Mouse (Mus musculus): ENCODE measurements around the gene Atp8a1. TPM values are rescaled to one million over a fixed set of nuclear protein-coding genes. Genes with fewer than 3 reads are reported as not detected.

Gene Atp8a1
- 10 to 100 TPM in 2 of 3 experiments, 1 to 10 TPM in 1; 5.0 to 12.7 (median 12.0) TPM for polyA plus RNA-seq (2017; shearing (Covaris generic))

DNA sequence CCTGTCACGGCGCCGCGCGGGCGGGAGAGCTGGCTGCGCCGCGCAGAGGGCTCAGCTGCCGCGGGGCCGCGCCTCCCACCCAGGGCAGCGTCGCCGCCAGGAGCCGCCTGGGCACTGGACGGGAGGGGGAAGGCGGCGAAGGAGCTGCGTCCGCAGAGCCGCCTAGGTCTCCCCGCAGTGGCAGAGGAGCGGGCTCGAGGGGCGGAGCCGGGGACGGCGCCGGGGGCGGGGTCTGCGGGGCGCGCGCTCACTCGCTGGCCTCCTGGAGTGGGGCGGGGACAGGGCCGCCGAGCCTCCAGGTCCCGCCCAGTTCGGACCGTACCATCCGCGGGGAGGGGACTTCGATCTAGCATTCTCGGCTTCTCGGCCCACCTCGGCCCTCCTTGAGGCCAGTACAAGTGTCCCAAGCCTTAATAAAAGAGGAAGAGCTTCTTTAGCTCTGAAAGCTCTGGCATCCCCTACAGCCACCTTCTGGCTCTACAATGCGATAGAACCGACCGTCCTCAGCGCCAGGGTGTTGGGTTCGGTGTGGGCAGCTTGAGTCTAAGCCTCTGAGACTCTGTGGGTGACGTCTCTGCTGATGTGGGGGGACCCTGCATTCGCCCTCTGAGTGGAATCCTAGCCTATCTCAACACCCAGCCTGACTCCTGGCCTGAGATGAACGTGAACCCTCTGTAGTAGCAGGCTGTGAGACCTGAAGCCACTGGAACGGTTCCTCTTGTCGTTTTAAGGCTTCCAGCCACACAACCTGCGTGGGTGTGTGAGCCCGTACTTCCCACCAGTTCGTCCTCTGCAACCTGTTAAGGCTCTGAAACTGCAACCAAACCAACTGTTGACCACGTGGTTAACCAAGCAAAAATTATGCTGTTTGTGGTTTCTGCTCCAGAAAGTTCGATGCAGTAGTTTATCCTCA is at the start of gene Atp8a1:
Gene Atp8a1, minus strand, starts transcription at position 182 of the 913 bp plus-strand sequence.
- ATAC-seq = peak; percentile 83

DNA sequence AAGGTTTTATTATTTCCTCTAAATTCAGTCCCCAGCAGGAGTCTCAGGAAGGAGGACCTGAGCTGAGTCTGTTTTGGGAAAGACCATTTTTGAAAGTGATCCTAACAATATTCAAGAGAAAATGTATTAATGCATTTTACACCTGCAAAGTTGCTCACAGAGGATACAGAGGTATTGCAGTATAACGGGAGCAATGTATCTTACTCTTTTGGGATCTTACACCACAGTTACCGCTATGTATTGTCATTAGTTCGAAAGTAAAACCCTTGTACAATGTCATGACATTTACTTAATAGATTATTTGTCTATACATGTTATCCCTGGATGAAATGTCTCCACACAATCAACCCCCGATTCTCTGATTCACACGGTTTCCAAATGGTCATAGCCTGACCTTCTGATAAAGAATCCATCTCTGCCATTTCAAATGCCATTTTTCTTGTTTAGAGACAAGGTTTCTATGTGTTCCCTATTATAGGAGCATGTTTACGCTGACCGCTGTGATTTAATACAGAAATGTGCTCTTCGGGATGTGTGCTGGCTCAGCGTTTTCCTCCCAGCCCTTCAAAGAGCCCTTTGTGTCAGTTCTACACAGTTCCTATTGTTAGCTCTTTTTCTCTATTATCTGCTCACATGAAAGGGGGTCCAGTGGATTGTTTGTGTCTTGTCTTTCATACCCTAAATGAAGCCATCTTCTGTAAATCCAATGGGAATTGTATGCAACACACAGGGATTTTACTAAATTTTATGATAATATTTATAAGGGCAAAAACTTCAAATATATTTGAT is 37.4 kb upstream of the Atp8a1 start:
- ATAC-seq = no peak

DNA sequence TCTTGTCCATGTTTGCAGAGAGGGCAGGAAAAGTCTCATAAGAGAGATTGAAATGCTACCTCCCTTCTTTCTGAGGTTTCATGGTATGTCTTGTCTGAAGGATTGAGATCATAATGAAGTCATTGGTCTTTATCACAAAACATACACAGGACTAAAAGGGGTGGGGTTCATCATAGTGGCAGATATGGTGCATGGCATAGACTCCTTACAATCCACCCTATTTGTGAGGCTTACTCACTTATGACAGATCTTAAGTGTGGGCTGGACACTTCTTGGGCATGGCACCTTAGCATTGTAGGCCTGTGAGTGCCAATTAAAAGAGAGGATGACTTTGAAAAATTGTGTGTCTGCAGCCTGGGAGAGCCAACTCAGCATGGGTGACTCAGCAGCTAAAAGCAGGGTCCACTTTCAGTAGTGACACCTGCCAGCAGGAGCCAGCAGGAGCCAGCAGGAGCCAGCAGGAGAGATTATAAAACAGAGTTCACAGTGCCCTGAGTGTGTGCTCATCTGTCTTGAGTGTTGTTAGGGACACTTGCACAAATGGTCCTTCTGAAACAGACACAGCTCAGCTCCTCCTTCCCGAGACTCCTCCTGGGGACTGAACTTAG is 36.4 kb upstream of the Atp8a1 start:
- no peak for ATAC-seq

DNA sequence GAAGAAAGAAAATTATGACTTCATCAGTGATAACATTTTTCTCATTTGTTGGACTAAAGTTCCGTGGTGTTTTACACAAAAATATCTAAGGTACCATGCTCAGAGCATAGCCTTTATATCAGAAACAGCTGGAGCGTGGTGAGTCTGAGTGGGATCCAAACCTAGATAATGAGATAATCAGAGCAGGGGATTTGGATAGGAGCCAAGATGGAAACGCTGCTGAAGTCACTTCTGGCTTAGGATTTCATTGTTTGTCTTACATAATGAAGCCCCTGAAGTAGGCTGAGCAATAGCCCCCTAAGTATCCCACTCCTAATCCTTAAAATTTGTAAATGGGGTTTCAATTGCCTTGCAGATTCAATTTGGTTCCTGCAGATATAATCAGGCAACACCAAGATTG is 24.2 kb upstream of the Atp8a1 start:
- no peak for ATAC-seq

DNA sequence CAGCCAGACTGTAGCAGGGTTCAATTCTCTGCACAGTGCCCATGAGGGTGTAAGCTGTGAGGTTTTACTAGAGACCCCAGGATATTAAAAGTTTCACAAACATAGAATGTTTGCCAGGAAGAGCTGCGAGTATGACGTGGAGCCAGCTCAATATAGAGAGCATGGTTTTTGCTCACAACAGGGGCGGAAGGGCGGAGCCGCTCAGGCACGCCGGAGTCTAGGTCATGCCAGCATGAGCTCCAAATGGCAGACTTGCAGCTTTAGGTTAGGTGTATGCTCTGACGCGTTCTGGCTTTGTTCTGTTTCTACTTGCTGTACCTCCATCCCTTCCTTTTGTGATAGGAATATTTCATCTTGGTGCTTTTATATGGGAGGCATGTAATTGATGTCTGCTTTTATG is 19.0 kb upstream of the Atp8a1 start:
- peak; percentile 21 for ATAC-seq

DNA sequence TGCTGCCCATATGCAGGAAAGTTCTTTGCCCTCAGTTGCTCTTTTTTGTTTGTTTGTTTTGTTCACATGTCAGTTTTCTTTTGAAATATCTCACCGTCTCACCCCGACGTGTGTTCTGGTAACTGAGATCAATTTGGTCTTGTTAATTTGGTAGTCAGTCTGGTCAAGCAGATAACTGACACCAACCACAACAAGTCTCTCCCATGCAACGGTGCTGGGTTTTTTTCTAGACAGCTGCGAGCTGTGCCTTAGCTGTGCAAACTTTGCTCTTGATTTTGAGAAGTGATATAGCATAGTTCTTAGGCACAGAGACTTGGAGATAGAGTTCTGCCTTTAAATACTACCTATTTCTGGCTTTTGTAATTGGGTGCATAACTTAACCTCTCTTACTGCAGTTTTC is 18.4 kb upstream of the Atp8a1 start:
- no peak for ATAC-seq

DNA sequence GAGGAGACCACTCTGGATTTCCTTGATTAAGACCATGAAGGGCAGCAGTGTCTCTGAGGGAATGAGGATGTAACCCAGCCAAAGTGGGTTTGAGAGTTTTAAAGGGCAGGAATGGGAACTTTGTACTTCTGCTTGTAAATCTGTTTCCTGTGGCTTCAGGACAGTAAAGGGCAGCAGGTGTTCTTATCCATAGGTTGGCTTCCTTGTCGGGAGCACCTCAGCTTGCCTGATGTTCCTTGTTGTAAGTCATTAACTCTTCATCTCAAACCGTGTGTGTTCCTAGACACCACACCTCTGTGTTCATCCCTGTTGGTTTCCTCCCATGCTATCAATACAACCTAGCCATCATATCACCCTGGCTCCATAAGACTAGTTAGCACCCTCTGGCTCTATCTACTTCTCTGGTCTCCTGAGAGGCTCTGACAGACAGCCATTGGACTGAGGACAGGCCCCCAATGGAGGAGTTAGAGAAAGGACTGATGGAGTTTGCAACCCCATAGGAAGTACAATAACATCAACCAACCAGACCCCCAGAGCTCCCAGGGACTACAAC is 17.4 kb upstream of the Atp8a1 start:
- no peak for ATAC-seq

DNA sequence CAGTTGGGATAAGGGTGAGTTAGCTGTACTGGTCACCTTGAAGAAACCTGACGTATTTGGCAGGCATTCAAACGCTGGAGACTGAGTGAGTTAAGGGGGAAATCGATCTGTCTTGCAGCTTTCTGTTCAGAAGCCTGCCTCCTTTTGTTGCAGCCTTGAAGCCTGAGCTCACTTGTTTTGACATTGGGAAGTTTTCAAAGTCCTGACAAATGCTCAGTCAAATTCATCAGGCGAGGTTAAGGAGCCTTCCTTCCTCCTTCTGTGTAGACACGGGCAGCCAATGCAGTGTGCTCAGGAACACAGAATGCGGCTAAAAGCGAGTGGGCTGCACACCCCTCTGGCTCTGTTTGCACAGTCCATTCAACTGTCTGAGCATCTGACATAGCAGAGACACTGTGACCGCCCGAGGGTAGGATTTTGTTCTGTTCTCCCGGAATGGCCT is 16.7 kb upstream of the Atp8a1 start:
- no peak for ATAC-seq

DNA sequence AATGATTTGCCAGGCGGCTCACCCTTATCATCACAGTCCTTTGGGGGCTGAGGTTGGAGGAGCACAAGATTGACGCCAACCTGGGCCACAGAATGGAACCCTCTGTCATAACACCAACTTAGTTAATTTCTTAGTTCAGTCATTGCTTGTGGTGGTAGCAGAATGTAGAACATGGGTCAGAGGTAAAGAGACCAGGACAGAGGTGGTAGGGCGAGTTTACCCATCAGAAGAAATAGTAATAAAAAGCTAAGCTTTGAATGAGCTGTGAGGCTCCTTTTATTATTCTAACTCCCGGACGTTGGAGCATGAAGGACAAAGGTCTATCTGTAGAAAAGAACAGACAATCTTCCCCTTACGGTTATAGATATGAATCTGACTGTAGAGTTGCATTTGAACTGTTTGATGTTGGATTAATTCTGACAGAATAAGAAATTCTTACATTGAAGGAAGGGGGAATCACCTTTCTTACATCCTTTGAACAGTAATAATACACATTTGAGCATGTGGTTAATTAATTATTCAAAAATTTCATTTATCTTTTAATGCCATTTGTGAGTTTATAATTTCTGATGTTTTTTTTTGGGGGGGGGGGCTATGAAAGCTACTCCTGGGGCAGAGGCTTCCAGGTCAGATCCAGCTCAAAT is 7.9 kb upstream of the Atp8a1 start:
- peak; percentile 63 for ATAC-seq

DNA sequence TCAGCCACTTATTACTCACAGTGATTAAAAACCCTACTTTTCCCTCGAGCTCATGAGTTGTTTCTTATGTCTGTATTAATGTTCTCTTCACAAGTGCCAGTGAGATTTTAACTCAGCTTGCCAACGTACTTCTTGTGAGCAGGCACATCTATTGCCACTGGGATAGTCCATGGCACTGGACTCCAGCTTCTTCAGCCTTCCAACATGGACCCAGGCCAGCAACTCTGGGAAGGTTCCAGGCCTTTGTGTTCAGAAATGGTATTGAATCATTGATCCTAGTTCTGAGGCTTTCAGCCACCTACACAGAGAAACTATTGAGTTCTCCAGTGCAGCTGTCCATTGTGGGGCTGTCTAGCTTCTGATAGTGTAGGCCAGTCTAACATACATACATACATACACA is 5.6 kb upstream of the Atp8a1 start:
- ATAC-seq = no peak

DNA sequence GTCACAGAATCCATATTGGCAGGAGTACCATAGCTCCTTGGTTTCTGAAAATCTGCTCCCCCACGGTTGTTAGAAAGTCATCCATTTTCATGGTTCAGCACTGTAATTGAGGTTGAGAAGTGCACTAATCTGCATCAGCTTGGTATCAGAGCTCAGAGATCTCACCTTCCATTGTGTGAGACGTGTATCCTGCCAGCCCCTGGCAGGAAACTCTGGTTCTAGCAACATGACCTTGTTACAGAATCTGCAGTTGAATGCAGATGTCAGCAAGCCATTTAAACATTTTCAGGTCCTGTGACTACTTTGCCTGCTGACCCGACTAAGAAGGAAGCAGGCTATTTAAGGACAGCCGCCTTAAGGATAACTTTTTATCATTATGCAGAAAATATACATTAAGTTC is 2.2 kb upstream of the Atp8a1 start:
- no peak for ATAC-seq

DNA sequence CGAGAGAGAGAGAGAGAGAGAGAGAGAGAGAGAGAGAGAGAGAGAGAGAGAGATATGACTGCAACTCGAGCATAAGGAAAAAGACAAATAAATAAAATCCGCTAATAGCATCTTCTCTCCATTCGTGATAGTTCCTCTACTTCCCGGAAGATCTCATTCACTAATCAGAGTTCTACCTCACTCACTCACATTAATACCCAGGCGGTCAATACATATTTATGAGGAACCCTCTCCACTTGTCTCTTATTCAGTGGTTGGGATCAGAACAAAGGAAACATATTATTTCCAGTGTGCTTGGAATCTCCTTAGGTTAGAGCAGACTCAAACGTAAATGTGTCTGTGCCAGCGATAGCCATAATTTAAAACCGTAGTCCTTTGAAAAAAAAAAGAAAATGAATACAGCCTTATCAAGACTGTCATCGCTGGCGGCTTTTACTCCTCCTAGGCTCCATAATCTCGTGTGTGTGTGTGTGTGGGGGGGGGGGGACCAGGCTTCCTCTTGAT is 1.3 kb upstream of the Atp8a1 start:
- no peak for ATAC-seq

DNA sequence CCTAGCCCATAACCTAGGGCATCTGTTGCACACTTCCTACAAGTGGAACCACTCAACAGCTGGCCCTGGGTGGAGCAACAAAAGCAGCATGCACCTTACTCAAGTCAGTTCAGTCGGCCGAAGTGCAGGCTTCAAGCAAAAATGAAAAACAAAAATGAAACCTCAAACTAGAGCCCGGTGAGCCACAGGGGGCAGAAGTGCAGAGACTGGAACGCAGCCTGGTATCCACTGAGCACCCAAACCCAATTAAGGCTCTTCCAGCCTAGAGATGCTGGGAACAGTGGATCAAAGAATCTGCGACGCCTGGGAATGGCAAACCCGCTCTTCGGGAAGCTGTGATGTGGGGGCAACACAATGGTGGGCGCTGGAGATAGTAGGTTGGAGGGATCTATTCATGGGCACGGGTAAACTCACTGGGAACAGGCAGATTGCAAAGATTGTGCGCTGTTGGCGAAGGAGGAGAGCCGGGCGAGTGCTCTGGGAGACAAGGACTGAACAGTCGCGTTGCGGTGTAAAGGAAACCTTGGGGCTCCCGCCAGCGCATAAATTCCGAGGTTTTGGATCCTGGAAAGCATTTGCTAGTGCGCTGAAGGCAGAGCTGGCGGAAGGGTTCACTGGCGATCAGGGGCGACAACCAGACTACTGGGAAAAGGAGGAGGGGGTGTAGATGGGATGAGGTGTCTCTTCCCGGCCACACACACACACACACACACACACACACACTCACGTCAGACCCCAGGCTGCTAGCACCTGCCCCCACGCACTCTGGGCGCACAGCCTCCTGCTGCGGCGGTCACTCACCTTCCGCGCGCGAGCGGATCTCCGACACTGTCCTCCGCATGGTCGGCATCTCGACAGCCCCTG is 641 bp downstream of the Atp8a1 start:
- ATAC-seq = peak; percentile 48

DNA sequence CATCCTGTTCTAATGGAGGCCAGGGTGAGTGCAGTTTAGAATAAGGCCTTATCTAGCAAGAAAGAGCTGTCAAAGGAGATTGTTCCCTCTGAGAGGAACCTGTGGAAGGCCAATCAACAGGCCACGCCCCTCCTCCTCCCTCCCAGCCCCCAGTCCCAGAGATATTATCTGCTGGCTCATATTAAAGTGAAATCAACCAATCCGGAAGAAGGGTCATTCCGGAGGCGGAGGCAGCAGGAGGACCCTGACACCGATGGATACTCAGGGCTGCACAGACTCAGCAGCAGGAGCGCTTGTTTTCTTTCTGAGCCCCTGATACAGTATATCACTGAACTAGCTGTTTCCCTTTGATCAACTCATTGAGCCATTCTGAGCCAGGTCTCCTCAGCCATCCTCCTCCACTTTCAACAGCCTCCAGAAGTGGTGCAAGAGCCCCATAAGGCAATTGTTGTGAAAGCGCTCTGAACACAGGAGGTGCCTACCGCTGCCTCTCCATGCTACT is 2.0 kb downstream of the Atp8a1 start:
- ATAC-seq = no peak

DNA sequence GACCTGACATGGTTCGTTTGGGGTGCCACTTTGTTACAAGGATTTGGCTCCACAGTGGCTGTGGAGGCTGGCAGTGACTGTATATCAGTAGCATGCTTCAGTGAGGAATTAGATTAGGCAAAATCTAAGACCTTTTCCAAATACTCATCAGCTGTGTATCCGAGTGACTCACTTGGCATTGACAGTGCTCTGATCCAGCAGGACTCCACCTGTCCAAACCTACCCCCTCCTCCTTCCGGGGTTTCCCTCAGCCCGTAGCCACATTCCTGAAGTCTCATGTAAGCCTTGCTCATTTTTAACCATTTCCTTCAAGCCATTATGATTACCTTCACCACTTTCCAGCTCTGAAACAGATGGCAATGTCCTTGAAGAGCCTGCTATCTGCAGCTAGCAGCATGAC is 3.2 kb downstream of the Atp8a1 start:
- no peak for ATAC-seq

DNA sequence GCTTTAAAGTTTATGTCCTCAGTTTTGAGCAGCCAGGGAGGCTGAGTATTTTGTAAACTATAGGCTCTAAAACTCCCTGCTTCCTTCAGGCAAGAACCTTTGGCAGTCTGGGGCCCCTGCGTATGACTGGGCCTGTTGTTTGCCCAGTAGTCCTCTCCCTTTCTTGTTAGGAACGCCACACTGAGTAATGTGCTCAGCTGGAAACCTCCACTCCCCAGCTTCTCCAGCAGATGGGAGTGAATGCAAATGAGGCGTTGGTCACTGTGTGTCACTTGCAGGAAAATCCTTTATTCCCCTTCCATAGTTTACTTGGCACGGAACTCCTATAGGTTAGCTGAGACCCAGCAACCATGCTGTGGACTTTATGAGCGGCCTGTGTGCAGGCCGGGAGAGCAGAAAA is 4.9 kb downstream of the Atp8a1 start:
- no peak for ATAC-seq

DNA sequence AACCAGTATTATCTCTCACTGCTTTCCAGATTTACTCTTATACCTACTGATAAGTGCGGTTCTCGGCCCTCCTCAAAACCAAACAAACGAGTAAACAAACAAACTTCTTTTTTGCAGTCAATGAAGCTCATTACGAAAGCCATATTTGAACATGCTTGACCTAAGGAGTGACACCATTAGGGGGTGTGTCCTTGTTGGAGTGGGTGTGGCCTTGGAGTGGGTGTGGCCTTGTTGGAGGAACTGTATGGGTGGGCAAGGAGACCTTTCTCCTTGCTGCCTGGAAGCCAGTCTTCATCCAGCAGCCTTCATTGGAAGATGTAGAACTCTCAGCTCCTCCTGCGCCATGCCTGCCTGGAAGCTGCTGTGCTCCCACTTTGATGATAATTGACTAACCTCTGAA is 13.4 kb downstream of the Atp8a1 start:
- no peak for ATAC-seq

DNA sequence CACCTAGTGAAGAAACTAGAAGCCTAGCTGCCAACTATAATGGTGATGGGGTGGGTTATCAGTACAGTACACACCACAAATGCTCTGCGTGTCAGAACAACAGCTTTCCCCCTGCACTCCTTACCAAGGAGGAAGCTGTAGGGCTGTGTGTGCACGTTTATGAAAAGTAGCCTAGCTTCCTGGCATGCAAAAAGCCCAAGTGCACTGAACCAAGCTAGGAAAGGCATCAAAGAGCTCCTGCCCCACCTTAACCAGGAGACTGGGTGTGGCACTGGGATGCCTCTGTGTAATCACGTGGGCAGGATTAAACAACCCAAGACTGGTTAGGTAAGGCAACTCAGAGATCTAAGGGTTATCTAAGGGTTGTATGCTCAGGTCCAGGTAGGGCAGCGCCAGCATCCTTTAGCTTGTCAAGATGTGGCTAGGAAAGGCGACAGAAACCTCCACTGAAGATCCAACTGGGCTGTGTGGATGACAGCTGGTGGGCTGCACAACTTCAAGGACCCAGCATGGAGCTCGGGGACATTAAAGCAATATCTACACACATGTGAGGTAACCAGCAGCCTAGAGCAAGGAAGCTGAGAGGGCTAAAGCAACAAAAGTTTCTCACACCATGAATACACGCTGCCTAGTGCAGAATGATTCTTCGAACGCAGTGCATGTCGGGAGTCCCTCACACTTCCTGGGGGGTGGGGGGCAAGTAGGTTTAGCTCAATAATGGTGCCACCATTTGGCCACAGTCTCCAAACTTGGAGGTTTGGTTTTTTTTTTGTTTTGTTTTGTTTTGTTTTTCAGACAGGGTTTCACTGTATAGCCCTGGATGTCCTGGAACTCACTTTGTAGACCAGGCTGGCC is 15.7 kb downstream of the Atp8a1 start:
- ATAC-seq = peak; percentile 41

DNA sequence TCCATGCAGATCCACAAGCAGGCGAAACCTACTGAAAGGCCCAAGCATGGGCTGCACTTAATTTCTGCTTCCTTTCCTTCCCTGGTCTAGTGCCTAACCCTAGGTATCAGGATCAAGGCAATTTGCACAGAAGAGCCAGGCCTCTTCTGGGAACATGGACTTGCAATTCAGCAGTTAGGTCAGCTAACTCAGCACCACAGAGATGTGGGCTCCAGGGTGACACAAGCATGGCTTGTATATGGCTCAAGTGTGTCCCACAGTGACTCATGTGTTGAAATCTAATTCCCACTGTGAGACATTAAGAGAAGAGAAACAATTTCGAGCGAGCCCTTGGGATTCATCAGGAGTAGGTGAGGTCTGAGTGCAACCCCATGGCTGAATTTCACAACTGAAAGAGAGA is 18.9 kb downstream of the Atp8a1 start:
- ATAC-seq = no peak

DNA sequence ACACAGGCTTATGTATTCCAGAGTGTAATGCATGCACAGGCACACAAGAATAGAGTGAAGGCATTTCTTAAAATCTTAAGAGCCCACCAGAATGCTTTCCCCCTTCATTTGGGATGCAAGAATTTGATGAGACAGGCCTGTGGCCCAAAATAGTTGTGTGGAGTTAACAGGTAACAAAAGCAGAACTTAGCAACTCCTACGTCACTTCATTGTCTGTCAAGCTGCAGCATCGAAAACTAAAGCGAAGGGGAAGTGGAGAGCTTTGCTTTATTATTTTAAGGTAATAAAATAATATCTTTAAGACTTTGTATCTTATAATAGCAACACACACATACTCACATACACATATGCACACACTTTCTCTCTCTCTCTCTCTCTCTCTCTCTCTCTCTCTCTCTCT is 20.3 kb downstream of the Atp8a1 start:
- ATAC-seq = no peak

All from inflammation-experienced regulatory T-cells, adult 6 months (primary cell).